Mouse (Mus musculus) stomach, embryonic 14.5 days (tissue): Measurements from ENCODE around the gene Cfp. TPM values are rescaled to one million over a fixed set of nuclear protein-coding genes. Genes with fewer than 3 reads are reported as not detected.

Experiments
- ATAC-seq: fragments of 200-750 bp; cut with Nextera tagmentation; 2 replicates; pipeline ENCODE4 v1.8.0; 2017; ENCODE audit warnings: low read depth, moderate TSS enrichment; ENCODE audit not compliant: insufficient number of reproducible peaks, insufficient read depth, low FRiP score
- H3K27ac ChIP-seq: fragments of 300-500 bp; sonication (generic); 2 replicates; pipeline ENCODE4 v1.5.1; 2014; ENCODE audit warnings: mild to moderate bottlenecking, low read length, moderate library complexity, mixed read lengths
- H3K27me3 ChIP-seq: fragments of 300-500 bp; sonication (generic); 2 replicates; pipeline ENCODE4 v1.6.1; 2014; ENCODE audit warnings: low read length, control low read depth, mixed read lengths; ENCODE audit not compliant: control insufficient read depth, insufficient read depth
- H3K36me3 ChIP-seq: fragments of 300-500 bp; sonication (generic); 2 replicates; pipeline ENCODE4 v1.6.1; 2014; ENCODE audit warnings: mild to moderate bottlenecking, control low read depth, low read length, moderate library complexity, mixed read lengths; ENCODE audit not compliant: control insufficient read depth, insufficient read depth
- H3K4me1 ChIP-seq: fragments of 300-500 bp; sonication (generic); 2 replicates; pipeline ENCODE4 v1.6.1; 2014; ENCODE audit warnings: low read length, control low read depth, mixed read lengths; ENCODE audit not compliant: control insufficient read depth, insufficient read depth
- H3K4me2 ChIP-seq: fragments of 300-500 bp; sonication (generic); replicated peaks from 2 replicates; pipeline ENCODE4 v1.6.1; 2014; ENCODE audit warnings: low read depth, low read length, control low read depth
- H3K4me3 ChIP-seq: fragments of 300-500 bp; sonication (generic); 2 replicates; pipeline ENCODE4 v1.5.1; 2014; ENCODE audit warnings: low read depth, low read length, control low read depth
- H3K9ac ChIP-seq: fragments of 300-500 bp; sonication (generic); replicated peaks from 2 replicates; pipeline ENCODE4 v1.6.1; 2014; ENCODE audit warnings: low read depth, mild to moderate bottlenecking, control low read depth, low read length, moderate library complexity, mixed read lengths
- H3K9me3 ChIP-seq: fragments of 300-500 bp; sonication (generic); 2 replicates; pipeline ENCODE4 v1.6.1; 2016; ENCODE audit warnings: low read depth, low read length, control low read depth; ENCODE audit not compliant: control insufficient read depth
- WGBS: fragments of 180-500 bp; shearing (Covaris S2); extraction: QIAGEN DNeasy Blood & Tissue Kit; methylation state at CpG from one replicate; pipeline ENCODE4 v1.1.7; 2014; 5-methylcytosine and 5-hydroxymethylcytosine counted together
- polyA plus RNA-seq: library from polyadenylated mRNA; unstranded; fragments of >200 nt; fragmentation: Nextera tagmentation; extraction: Ambion mirVana; gene quantifications from 2 replicates; pipeline ENCODE4 v1.2.1, GENCODE M21; 2014

Gene Cfp
- polyA plus RNA-seq, 1 experiment from 2014 or later, result 5.3 TPM

GRCm38 (mm10) chrX:20923506-20923905 lies 7.8 kb downstream of the Cfp start:
- Histone ChIP-seq H3K9me3 (no peaks in the 10 kb centered on the region), H3K27ac (no peak overlapping the region), H3K9ac (no peak overlapping the region), H3K27me3 (no peaks in the 10 kb centered on the region), H3K4me3 (no peak overlapping the region), H3K4me2 (no peak overlapping the region), H3K4me1 (no peaks in the 10 kb centered on the region), H3K36me3 (no peaks in the 10 kb centered on the region; the same call in 1 of the 2 replicates)
- WGBS, result 61% methylated on average over 1 of the region's 1 CpGs
- no peak for ATAC-seq

- Histone ChIP-seq H3K9ac (no peak overlapping the region), H3K27me3 (no peaks in the 10 kb centered on the region), H3K4me1 (no peaks in the 10 kb centered on the region), H3K4me3 (no peak overlapping the region), H3K27ac (no peak overlapping the region), H3K36me3 (no peaks in the 10 kb centered on the region; the same call in 1 of the 2 replicates), H3K4me2 (peak overlapping the region; percentile 72), H3K9me3 (no peaks in the 10 kb centered on the region)
- ATAC-seq, result no peak
- 42% methylated on average over 5 of the region's 5 CpGs for WGBS
These were observed 10.0 kb downstream of the Cfp start for GRCm38 (mm10) chrX:20921366-20921765.

GRCm38 (mm10) chrX:20920844-20921364 lies 10.5 kb downstream of the Cfp start, which contains the start of gene Syn1:
TSS of gene Syn1 (minus strand) at chrX:20921004.
- H3K9ac ChIP-seq, result no peak within 1 kb of the TSS
- no peaks in the 10 kb centered on the region; the same call in 1 of the 2 replicates for H3K36me3 ChIP-seq
- ATAC-seq, result peak; percentile 93
- peak within 1 kb of the TSS; percentile 72 for H3K4me2 ChIP-seq
- no peak within 1 kb of the TSS for H3K27ac ChIP-seq
- no peaks in the 10 kb centered on the region for H3K9me3 ChIP-seq
- no peaks in the 10 kb centered on the region for H3K4me1 ChIP-seq
- no peaks in the 10 kb centered on the region for H3K27me3 ChIP-seq
- peak within 1 kb of the TSS; percentile 35 for H3K4me3 ChIP-seq
- WGBS, result 9% methylated on average over 25 of the region's 44 CpGs

GRCm38 (mm10) chrX:20920249-20920843 lies 11.0 kb downstream of the Cfp start:
- 0 out of 2 replicates have a peak, but pooled peaks have one; percentile 14 for ATAC-seq
- H3K27ac ChIP-seq, result no peak overlapping the region
- H3K4me2 ChIP-seq, result peak overlapping the region; percentile 72
- H3K36me3 ChIP-seq, result no peaks in the 10 kb centered on the region; the same call in 1 of the 2 replicates
- 19% methylated on average over 38 of the region's 49 CpGs for WGBS
- peak overlapping the region; percentile 35 for H3K4me3 ChIP-seq
- no peaks in the 10 kb centered on the region for H3K27me3 ChIP-seq
- no peaks in the 10 kb centered on the region for H3K4me1 ChIP-seq
- H3K9ac ChIP-seq, result no peak overlapping the region
- no peaks in the 10 kb centered on the region for H3K9me3 ChIP-seq

- no peaks in the 10 kb centered on the region for H3K4me1 ChIP-seq
- H3K4me2 ChIP-seq, result no peak overlapping the region
- no peaks in the 10 kb centered on the region for H3K9me3 ChIP-seq
- H3K27me3 ChIP-seq, result no peaks in the 10 kb centered on the region
- H3K9ac ChIP-seq, result no peak overlapping the region
- no peak for ATAC-seq
- no peaks in the 10 kb centered on the region for H3K36me3 ChIP-seq
- H3K27ac ChIP-seq, result no peak overlapping the region
- H3K4me3 ChIP-seq, result no peak overlapping the region
These were observed 16.3 kb downstream of the Cfp start for GRCm38 (mm10) chrX:20915075-20915474.

- Histone ChIP-seq H3K27me3 (no peaks in the 10 kb centered on the region), H3K4me2 (no peak overlapping the region), H3K36me3 (no peaks in the 10 kb centered on the region), H3K27ac (no peak overlapping the region), H3K9ac (no peak overlapping the region), H3K4me1 (no peaks in the 10 kb centered on the region), H3K4me3 (no peak overlapping the region), H3K9me3 (no peaks in the 10 kb centered on the region)
- no peak for ATAC-seq
- WGBS, result 87% methylated on average over 6 of the region's 6 CpGs
These were observed 17.6 kb downstream of the Cfp start for GRCm38 (mm10) chrX:20913726-20914125.

- Histone ChIP-seq H3K4me2 (no peak overlapping the region), H3K36me3 (no peaks in the 10 kb centered on the region), H3K4me3 (no peak overlapping the region), H3K9me3 (no peaks in the 10 kb centered on the region), H3K4me1 (no peaks in the 10 kb centered on the region), H3K27ac (no peak overlapping the region), H3K9ac (no peak overlapping the region), H3K27me3 (no peaks in the 10 kb centered on the region)
- no peak for ATAC-seq
- WGBS, result 24% methylated on average over 3 of the region's 3 CpGs
These were observed 21.3 kb downstream of the Cfp start for GRCm38 (mm10) chrX:20910074-20910473.
